Mouse (Mus musculus): Measurements from ENCODE around the gene Hpd. TPM values are rescaled to one million over a fixed set of nuclear protein-coding genes. Genes with fewer than 3 reads are reported as not detected.

Gene Hpd
- polyA plus RNA-seq, 1 experiment from 2014 or later, result not detected

GRCm38 (mm10) chr5:123130030-123130813, 52.3 kb downstream of the Hpd start:
- Histone ChIP-seq H3K4me2 (ENCODE audit: low read length) (no peak overlapping the region), H3K36me3 (ENCODE audit: control insufficient read depth, insufficient read depth, low read length) (0 out of 2 replicates have a peak, but pooled peaks cover 7% of the 10 kb centered on the region), H3K4me1 (ENCODE audit: control insufficient read depth, insufficient read depth, low read length) (peaks cover 37% of the 10 kb centered on the region), H3K4me3 (ENCODE audit: low read depth, low read length) (no peak overlapping the region), H3K9me3 (replicated peaks; ENCODE audit: control insufficient read depth, low read length, poor library complexity, severe bottlenecking) (no peaks in the 10 kb centered on the region), H3K9ac (ENCODE audit: low read depth, low read length) (no peak overlapping the region), H3K27ac (ENCODE audit: low read length) (no peak overlapping the region), H3K27me3 (ENCODE audit: control insufficient read depth, insufficient read depth, low read depth, low read length) (no peaks in the 10 kb centered on the region)
- WGBS, result 90% methylated on average over 9 of the region's 9 CpGs
- ATAC-seq, result no peak

DNA sequence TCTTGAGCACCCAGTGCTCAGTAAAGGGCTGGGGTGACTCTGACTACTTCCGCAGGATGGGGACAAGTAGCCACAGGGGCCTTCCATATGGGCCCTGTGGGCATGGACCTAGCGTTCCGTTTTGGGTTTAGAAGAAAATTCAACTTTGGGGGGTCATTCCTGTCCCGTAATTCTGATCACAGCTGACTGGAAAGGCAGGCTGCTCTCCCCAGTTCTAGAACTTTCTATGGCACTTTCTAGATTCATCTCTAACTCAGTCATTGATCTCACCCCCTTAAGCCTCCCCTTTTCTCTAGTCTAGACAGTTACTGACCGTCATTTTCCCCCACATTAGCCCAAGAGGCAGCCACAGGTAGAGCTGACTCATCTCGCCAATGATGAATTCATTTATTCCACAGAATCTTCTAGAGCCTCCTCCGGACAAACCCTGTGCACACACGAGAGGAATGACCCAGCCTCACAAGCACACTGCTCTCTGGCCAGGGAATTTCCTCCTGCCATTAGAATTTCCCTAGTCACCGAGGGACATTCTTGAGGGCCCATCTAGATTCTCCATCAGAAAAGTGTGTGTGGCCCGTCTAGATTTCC, 53.3 kb downstream of the Hpd start:
- Histone ChIP-seq H3K4me2 (ENCODE audit: low read length) (no peak overlapping the region), H3K4me3 (ENCODE audit: low read depth, low read length) (no peak overlapping the region), H3K27ac (ENCODE audit: low read length) (no peak overlapping the region), H3K9me3 (replicated peaks; ENCODE audit: control insufficient read depth, low read length, poor library complexity, severe bottlenecking) (no peaks in the 10 kb centered on the region), H3K4me1 (ENCODE audit: control insufficient read depth, insufficient read depth, low read length) (peaks cover 27% of the 10 kb centered on the region), H3K27me3 (ENCODE audit: control insufficient read depth, insufficient read depth, low read depth, low read length) (no peaks in the 10 kb centered on the region), H3K9ac (ENCODE audit: low read depth, low read length) (no peak overlapping the region), H3K36me3 (ENCODE audit: control insufficient read depth, insufficient read depth, low read length) (0 out of 2 replicates have a peak, but pooled peaks cover 7% of the 10 kb centered on the region)
- 88% methylated on average over 10 of the region's 10 CpGs for WGBS
- ATAC-seq, result no peak

- no peak for ATAC-seq
- no peaks in the 10 kb centered on the region for H3K27me3 ChIP-seq (ENCODE audit: control insufficient read depth, insufficient read depth, low read depth, low read length)
- no peaks in the 10 kb centered on the region for H3K9me3 ChIP-seq (replicated peaks; ENCODE audit: control insufficient read depth, low read length, poor library complexity, severe bottlenecking)
- WGBS, result 64% methylated on average over 10 of the region's 10 CpGs
- H3K27ac ChIP-seq (ENCODE audit: low read length), result no peak overlapping the region
- H3K36me3 ChIP-seq (ENCODE audit: control insufficient read depth, insufficient read depth, low read length), result 0 out of 2 replicates have a peak, but pooled peaks cover 7% of the 10 kb centered on the region
- H3K4me2 ChIP-seq (ENCODE audit: low read length), result no peak overlapping the region
- H3K9ac ChIP-seq (ENCODE audit: low read depth, low read length), result no peak overlapping the region
- H3K4me1 ChIP-seq (ENCODE audit: control insufficient read depth, insufficient read depth, low read length), result peaks cover 20% of the 10 kb centered on the region
- no peak overlapping the region for H3K4me3 ChIP-seq (ENCODE audit: low read depth, low read length)
Measured at GRCm38 (mm10) chr5:123128426-123129169, 53.9 kb downstream of the Hpd start.

- H3K9ac ChIP-seq (ENCODE audit: low read depth, low read length), result no peak overlapping the region
- H3K36me3 ChIP-seq (ENCODE audit: control insufficient read depth, insufficient read depth, low read length), result 0 out of 2 replicates have a peak, but pooled peaks cover 9% of the 10 kb centered on the region
- ATAC-seq, result no peak
Measured at GRCm38 (mm10) chr5:123127031-123127430, 55.5 kb downstream of the Hpd start.

DNA sequence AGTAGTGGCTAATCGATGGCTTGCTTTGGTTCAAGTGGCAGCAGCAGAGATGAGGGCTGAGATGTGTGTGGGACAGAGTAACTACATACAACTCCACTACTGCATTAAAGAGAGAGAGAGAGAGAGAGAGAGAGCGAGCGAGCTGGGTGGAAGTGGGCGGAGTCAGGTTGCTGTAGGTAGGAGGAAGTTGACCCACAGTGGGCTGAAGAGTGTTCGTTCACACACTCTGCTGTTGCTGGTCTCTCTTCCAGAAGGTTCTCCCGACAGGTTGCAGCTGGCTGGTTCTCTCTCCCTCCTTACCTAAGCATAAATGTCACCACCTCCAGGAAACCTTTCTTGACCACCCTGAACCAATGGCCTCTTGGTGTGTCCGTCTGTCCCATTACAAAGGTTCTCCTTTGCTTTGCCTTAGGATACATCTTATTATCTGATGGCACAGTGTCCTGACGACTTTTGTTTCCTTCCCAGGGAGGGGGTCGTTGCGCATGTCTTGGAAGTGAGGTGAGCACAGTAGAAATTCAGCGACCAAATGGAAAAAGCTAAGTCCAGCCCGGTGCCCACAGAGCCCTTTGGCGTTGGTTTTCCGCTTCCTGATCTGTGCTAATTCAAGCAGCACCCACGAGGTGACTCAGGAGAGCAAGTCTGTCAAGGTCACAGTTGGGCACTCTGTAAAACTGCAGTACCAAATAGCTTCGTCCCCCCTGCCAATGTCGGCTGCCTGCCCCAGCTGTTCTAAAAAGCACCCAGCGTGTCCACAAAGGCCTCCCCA, 56.7 kb downstream of the Hpd start:
- no peak overlapping the region for H3K4me3 ChIP-seq (ENCODE audit: low read depth, low read length)
- no peak overlapping the region for H3K27ac ChIP-seq (ENCODE audit: low read length)
- no peak overlapping the region for H3K9ac ChIP-seq (ENCODE audit: low read depth, low read length)
- H3K4me2 ChIP-seq (ENCODE audit: low read length), result no peak overlapping the region
- 88% methylated on average over 18 of the region's 18 CpGs for WGBS
- H3K9me3 ChIP-seq (replicated peaks; ENCODE audit: control insufficient read depth, low read length, poor library complexity, severe bottlenecking), result no peaks in the 10 kb centered on the region
- no peaks in the 10 kb centered on the region for H3K27me3 ChIP-seq (ENCODE audit: control insufficient read depth, insufficient read depth, low read depth, low read length)
- H3K4me1 ChIP-seq (ENCODE audit: control insufficient read depth, insufficient read depth, low read length), result no peaks in the 10 kb centered on the region
- no peak for ATAC-seq
- H3K36me3 ChIP-seq (ENCODE audit: control insufficient read depth, insufficient read depth, low read length), result 0 out of 2 replicates have a peak, but pooled peaks cover 9% of the 10 kb centered on the region

More at GRCm38 (mm10) chr5:123127031-123127430, 55.5 kb downstream of the Hpd start:
- Histone ChIP-seq H3K9me3 (replicated peaks; ENCODE audit: control insufficient read depth, low read length, poor library complexity, severe bottlenecking) (no peaks in the 10 kb centered on the region), H3K27ac (ENCODE audit: low read length) (no peak overlapping the region), H3K4me2 (ENCODE audit: low read length) (no peak overlapping the region), H3K4me1 (ENCODE audit: control insufficient read depth, insufficient read depth, low read length) (peaks cover 7% of the 10 kb centered on the region), H3K27me3 (ENCODE audit: control insufficient read depth, insufficient read depth, low read depth, low read length) (no peaks in the 10 kb centered on the region), H3K4me3 (ENCODE audit: low read depth, low read length) (no peak overlapping the region)
- 84% methylated on average over 6 of the region's 6 CpGs for WGBS

- Histone ChIP-seq H3K27ac (ENCODE audit: low read length) (no peak overlapping the region), H3K9ac (ENCODE audit: low read depth, low read length) (no peak overlapping the region), H3K4me3 (ENCODE audit: low read depth, low read length) (no peak overlapping the region), H3K9me3 (replicated peaks; ENCODE audit: control insufficient read depth, low read length, poor library complexity, severe bottlenecking) (no peaks in the 10 kb centered on the region), H3K4me1 (ENCODE audit: control insufficient read depth, insufficient read depth, low read length) (no peaks in the 10 kb centered on the region), H3K4me2 (ENCODE audit: low read length) (no peak overlapping the region), H3K36me3 (ENCODE audit: control insufficient read depth, insufficient read depth, low read length) (0 out of 2 replicates have a peak, but pooled peaks cover 9% of the 10 kb centered on the region), H3K27me3 (ENCODE audit: control insufficient read depth, insufficient read depth, low read depth, low read length) (no peaks in the 10 kb centered on the region)
- WGBS, result 86% methylated on average over 6 of the region's 6 CpGs
- ATAC-seq, result no peak
Measured at GRCm38 (mm10) chr5:123125105-123125504, 57.4 kb downstream of the Hpd start.

DNA sequence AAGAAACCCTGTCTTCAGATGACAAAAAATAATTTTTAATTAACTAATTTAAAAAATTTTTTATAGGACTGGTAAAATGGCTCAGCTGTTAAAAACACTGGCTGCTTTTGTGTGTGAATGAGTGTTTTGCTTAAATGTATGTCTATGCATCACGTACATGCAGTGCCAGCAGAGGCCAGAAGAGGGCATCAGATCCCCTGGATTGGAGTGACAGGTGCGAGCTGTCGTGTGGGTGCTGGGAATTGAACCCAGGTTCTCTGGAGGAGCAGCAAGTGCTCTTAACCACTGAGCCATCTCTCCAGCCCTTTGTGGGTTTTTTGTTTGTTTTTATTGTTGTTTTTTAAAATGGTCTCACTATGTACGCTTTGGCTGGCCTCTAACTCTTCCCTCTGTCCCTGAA, 60.3 kb downstream of the Hpd start:
- no peaks in the 10 kb centered on the region for H3K9me3 ChIP-seq (replicated peaks; ENCODE audit: control insufficient read depth, low read length, poor library complexity, severe bottlenecking)
- no peak overlapping the region for H3K4me2 ChIP-seq (ENCODE audit: low read length)
- H3K9ac ChIP-seq (ENCODE audit: low read depth, low read length), result no peak overlapping the region
- 0 out of 2 replicates have a peak, but pooled peaks cover 2% of the 10 kb centered on the region for H3K36me3 ChIP-seq (ENCODE audit: control insufficient read depth, insufficient read depth, low read length)
- no peak overlapping the region for H3K27ac ChIP-seq (ENCODE audit: low read length)
- H3K4me1 ChIP-seq (ENCODE audit: control insufficient read depth, insufficient read depth, low read length), result no peaks in the 10 kb centered on the region
- H3K27me3 ChIP-seq (ENCODE audit: control insufficient read depth, insufficient read depth, low read depth, low read length), result no peaks in the 10 kb centered on the region
- 91% methylated on average over 4 of the region's 4 CpGs for WGBS
- no peak for ATAC-seq
- no peak overlapping the region for H3K4me3 ChIP-seq (ENCODE audit: low read depth, low read length)
